Mouse (Mus musculus) heart, embryonic 16.5 days (tissue): Measurements from ENCODE around the gene Bend4. TPM values are rescaled to one million over a fixed set of nuclear protein-coding genes. Genes with fewer than 3 reads are reported as not detected.

Experiments
- ATAC-seq: fragments of 200-750 bp; cut with Nextera tagmentation; replicated peaks from 2 replicates; pipeline ENCODE4 v1.8.0; 2017; ENCODE audit warnings: moderate number of reproducible peaks; ENCODE audit not compliant: insufficient read depth, low FRiP score; ENCODE audit errors: extremely low read depth
- H3K27ac ChIP-seq: fragments of 300-500 bp; sonication (generic); 2 replicates; pipeline ENCODE4 v1.5.1; 2014; ENCODE audit warnings: mild to moderate bottlenecking, low read length, control low read depth, moderate library complexity
- H3K27me3 ChIP-seq: fragments of 300-500 bp; sonication (generic); 2 replicates; pipeline ENCODE4 v1.6.1; 2014; ENCODE audit warnings: low read length, mixed read lengths; ENCODE audit not compliant: control insufficient read depth, insufficient read depth
- H3K36me3 ChIP-seq: fragments of 300-500 bp; sonication (generic); 2 replicates; pipeline ENCODE4 v1.6.1; 2014; ENCODE audit not compliant: control insufficient read depth, insufficient read depth
- H3K4me1 ChIP-seq: fragments of 300-500 bp; sonication (generic); 2 replicates; pipeline ENCODE4 v1.6.1; 2014; ENCODE audit warnings: low read length, mixed read lengths; ENCODE audit not compliant: control insufficient read depth, insufficient read depth
- H3K4me2 ChIP-seq: fragments of 300-500 bp; sonication (generic); 2 replicates; pipeline ENCODE4 v1.6.1; 2014; ENCODE audit warnings: low read depth, mild to moderate bottlenecking, control low read depth, low read length
- H3K4me3 ChIP-seq: fragments of 300-500 bp; sonication (generic); 2 replicates; pipeline ENCODE4 v1.5.1; 2014; ENCODE audit warnings: mild to moderate bottlenecking, control low read depth, low read length
- H3K9ac ChIP-seq: fragments of 300-500 bp; sonication (generic); 2 replicates; pipeline ENCODE4 v1.6.1; 2014; ENCODE audit warnings: low read length, control low read depth
- H3K9me3 ChIP-seq: fragments of 300-500 bp; sonication (generic); replicated peaks from 2 replicates; pipeline ENCODE4 v1.6.1; 2016; ENCODE audit warnings: low read length; ENCODE audit not compliant: control insufficient read depth
- WGBS: fragments of 180-500 bp; shearing (Covaris S2); extraction: QIAGEN DNeasy Blood & Tissue Kit; methylation state at CpG from one replicate; pipeline ENCODE4 v1.1.7; 2014; 5-methylcytosine and 5-hydroxymethylcytosine counted together
- polyA plus RNA-seq: library from polyadenylated mRNA; unstranded; fragments of >200 nt; fragmentation: Nextera tagmentation; extraction: Ambion mirVana; gene quantifications from 2 replicates; pipeline ENCODE4 v1.2.1, GENCODE M21; 2015

The Bend4 gene
- polyA plus RNA-seq, 1 experiment from 2014 or later = 12.7 TPM

GRCm38 (mm10) chr5:67424636-67425035, 3.5 kb downstream of the Bend4 start:
- Histone ChIP-seq H3K27ac (no peak overlapping the region), H3K36me3 (no peaks in the 10 kb centered on the region), H3K9me3 (no peaks in the 10 kb centered on the region), H3K4me2 (no peak overlapping the region), H3K27me3 (peaks cover 2% of the 10 kb centered on the region; the same call in 1 of the 2 replicates), H3K4me3 (no peak overlapping the region), H3K9ac (no peak overlapping the region), H3K4me1 (peaks cover 26% of the 10 kb centered on the region)
- WGBS = 45% methylated on average over 3 of the region's 3 CpGs
- no peak for ATAC-seq

- Histone ChIP-seq H3K27ac (no peak overlapping the region), H3K27me3 (peaks cover 2% of the 10 kb centered on the region; the same call in 1 of the 2 replicates), H3K36me3 (no peaks in the 10 kb centered on the region), H3K4me2 (no peak overlapping the region), H3K9me3 (no peaks in the 10 kb centered on the region), H3K4me3 (no peak overlapping the region), H3K4me1 (peaks cover 31% of the 10 kb centered on the region), H3K9ac (no peak overlapping the region)
- ATAC-seq = no peak
- 87% methylated on average over 2 of the region's 2 CpGs for WGBS
These were observed 4.1 kb downstream of the Bend4 start for GRCm38 (mm10) chr5:67423963-67424362.

GRCm38 (mm10) chr5:67423326-67423725, 4.8 kb downstream of the Bend4 start:
- Histone ChIP-seq H3K4me2 (peak overlapping the region; percentile 26; the same call in 1 of the 2 replicates), H3K9me3 (no peaks in the 10 kb centered on the region), H3K36me3 (no peaks in the 10 kb centered on the region), H3K4me1 (peaks cover 35% of the 10 kb centered on the region), H3K27me3 (no peaks in the 10 kb centered on the region), H3K27ac (no peak overlapping the region), H3K9ac (no peak overlapping the region), H3K4me3 (no peak overlapping the region)
- ATAC-seq = no peak
- WGBS = 49% methylated on average over 9 of the region's 9 CpGs

- Histone ChIP-seq H3K9ac (no peak overlapping the region), H3K4me1 (peaks cover 30% of the 10 kb centered on the region), H3K27me3 (no peaks in the 10 kb centered on the region), H3K4me2 (no peak overlapping the region), H3K9me3 (no peaks in the 10 kb centered on the region), H3K27ac (no peak overlapping the region), H3K4me3 (no peak overlapping the region), H3K36me3 (peaks cover 11% of the 10 kb centered on the region; the same call in 1 of the 2 replicates)
- 54% methylated on average over 4 of the region's 4 CpGs for WGBS
- no peak for ATAC-seq
These were observed 8.7 kb downstream of the Bend4 start for GRCm38 (mm10) chr5:67419407-67419806.

- Histone ChIP-seq H3K27ac (peak overlapping the region; percentile 21; the same call in 1 of the 2 replicates), H3K9me3 (no peaks in the 10 kb centered on the region), H3K4me1 (peaks cover 29% of the 10 kb centered on the region), H3K9ac (no peak overlapping the region), H3K36me3 (peaks cover 5% of the 10 kb centered on the region; the same call in 1 of the 2 replicates), H3K4me2 (no peak overlapping the region), H3K4me3 (no peak overlapping the region), H3K27me3 (no peaks in the 10 kb centered on the region)
- ATAC-seq = no peak
- WGBS = 43% methylated on average over 7 of the region's 7 CpGs
These were observed 16.6 kb downstream of the Bend4 start for GRCm38 (mm10) chr5:67411475-67411874.

GRCm38 (mm10) chr5:67410426-67410825, 17.7 kb downstream of the Bend4 start:
- ATAC-seq = no peak; the same call in 1 of the 2 replicates
- Histone ChIP-seq H3K9ac (no peak overlapping the region), H3K4me3 (no peak overlapping the region), H3K9me3 (no peaks in the 10 kb centered on the region), H3K27ac (peak overlapping the region; percentile 67), H3K4me2 (0 out of 2 replicates have a peak overlapping the region, but pooled peaks have one; percentile 3), H3K4me1 (peaks cover 29% of the 10 kb centered on the region), H3K27me3 (no peaks in the 10 kb centered on the region), H3K36me3 (peaks cover 4% of the 10 kb centered on the region; the same call in 1 of the 2 replicates)
- WGBS = 15% methylated on average over 4 of the region's 4 CpGs

- no peaks in the 10 kb centered on the region for H3K27me3 ChIP-seq
- H3K36me3 ChIP-seq = no peaks in the 10 kb centered on the region; the same call in 1 of the 2 replicates
- H3K4me3 ChIP-seq = no peak overlapping the region
- peaks cover 29% of the 10 kb centered on the region for H3K4me1 ChIP-seq
- no peak overlapping the region for H3K9ac ChIP-seq
- WGBS = 58% methylated on average over 6 of the region's 6 CpGs
- ATAC-seq = peak; percentile 72
- H3K27ac ChIP-seq = peak overlapping the region; percentile 52
- no peaks in the 10 kb centered on the region for H3K9me3 ChIP-seq
- H3K4me2 ChIP-seq = no peak overlapping the region
These were observed 19.7 kb downstream of the Bend4 start for GRCm38 (mm10) chr5:67408391-67408790.

- no peaks in the 10 kb centered on the region for H3K9me3 ChIP-seq
- no peaks in the 10 kb centered on the region; the same call in 1 of the 2 replicates for H3K36me3 ChIP-seq
- H3K4me2 ChIP-seq = no peak overlapping the region
- H3K4me3 ChIP-seq = no peak overlapping the region
- no peak overlapping the region for H3K27ac ChIP-seq
- ATAC-seq = no peak
- 57% methylated on average over 9 of the region's 9 CpGs for whole genome bisulfite sequencing
- no peaks in the 10 kb centered on the region for H3K27me3 ChIP-seq
- no peak overlapping the region for H3K9ac ChIP-seq
- peaks cover 18% of the 10 kb centered on the region for H3K4me1 ChIP-seq
These were observed 23.2 kb downstream of the Bend4 start for GRCm38 (mm10) chr5:67404919-67405318.

GRCm38 (mm10) chr5:67404380-67404779, 23.7 kb downstream of the Bend4 start:
- Histone ChIP-seq H3K4me3 (no peak overlapping the region), H3K9ac (no peak overlapping the region), H3K9me3 (no peaks in the 10 kb centered on the region), H3K4me1 (peaks cover 13% of the 10 kb centered on the region; the same call in 1 of the 2 replicates), H3K36me3 (no peaks in the 10 kb centered on the region; the same call in 1 of the 2 replicates), H3K27me3 (no peaks in the 10 kb centered on the region), H3K27ac (no peak overlapping the region), H3K4me2 (no peak overlapping the region)
- ATAC-seq = no peak
- 60% methylated on average over 7 of the region's 7 CpGs for WGBS
